Mouse (Mus musculus) midbrain, embryonic 10.5 days (tissue): ENCODE results near the gene Pycr2. TPM values are rescaled to one million over a fixed set of nuclear protein-coding genes. Genes with fewer than 3 reads are reported as not detected.
"Not testable (repeated sequence)": the region's sequence is repeated elsewhere in the genome, so short reads cannot be mapped to it uniquely, and the experiment has no call there.

Experiments used
- DNase-seq: peaks from one replicate; pipeline ENCODE4 v3.0.0-alpha.2; 2017; ENCODE audit warnings: low spot score
- H3K27ac ChIP-seq: fragments of 300-500 bp; sonication (generic); replicated peaks from 2 replicates; pipeline ENCODE4 v1.5.1; 2016; ENCODE audit warnings: mild to moderate bottlenecking
- H3K27me3 ChIP-seq: fragments of 300-500 bp; sonication (generic); 2 replicates; pipeline ENCODE4 v1.6.1; 2016; ENCODE audit warnings: low read depth, mild to moderate bottlenecking; ENCODE audit not compliant: poor library complexity, severe bottlenecking
- H3K36me3 ChIP-seq: fragments of 300-500 bp; sonication (generic); 2 replicates; pipeline ENCODE4 v1.6.1; 2016; ENCODE audit warnings: mild to moderate bottlenecking, moderate library complexity
- H3K4me1 ChIP-seq: fragments of 300-500 bp; sonication (generic); 2 replicates; pipeline ENCODE4 v1.6.1; 2016
- H3K4me3 ChIP-seq: fragments of 300-500 bp; sonication (generic); 2 replicates; pipeline ENCODE4 v1.5.1; 2016; ENCODE audit warnings: mild to moderate bottlenecking, moderate library complexity
- H3K9me3 ChIP-seq: fragments of 300-500 bp; sonication (generic); replicated peaks from 2 replicates; pipeline ENCODE4 v1.6.1; 2016; ENCODE audit warnings: mild to moderate bottlenecking
- WGBS: fragments of 180-500 bp; shearing (Covaris S2); methylation state at CpG from one replicate; pipeline ENCODE4 v1.1.7; 2016; 5-methylcytosine and 5-hydroxymethylcytosine counted together
- polyA plus RNA-seq: library from polyadenylated mRNA; unstranded; fragments of >200 nt; fragmentation: Nextera tagmentation; extraction: Ambion mirVana; gene quantifications from 2 replicates; pipeline ENCODE4 v1.2.1, GENCODE M21; 2016

Pycr2 gene
- polyA plus RNA-seq, 1 experiment from 2014 or later, result 144 TPM

DNA sequence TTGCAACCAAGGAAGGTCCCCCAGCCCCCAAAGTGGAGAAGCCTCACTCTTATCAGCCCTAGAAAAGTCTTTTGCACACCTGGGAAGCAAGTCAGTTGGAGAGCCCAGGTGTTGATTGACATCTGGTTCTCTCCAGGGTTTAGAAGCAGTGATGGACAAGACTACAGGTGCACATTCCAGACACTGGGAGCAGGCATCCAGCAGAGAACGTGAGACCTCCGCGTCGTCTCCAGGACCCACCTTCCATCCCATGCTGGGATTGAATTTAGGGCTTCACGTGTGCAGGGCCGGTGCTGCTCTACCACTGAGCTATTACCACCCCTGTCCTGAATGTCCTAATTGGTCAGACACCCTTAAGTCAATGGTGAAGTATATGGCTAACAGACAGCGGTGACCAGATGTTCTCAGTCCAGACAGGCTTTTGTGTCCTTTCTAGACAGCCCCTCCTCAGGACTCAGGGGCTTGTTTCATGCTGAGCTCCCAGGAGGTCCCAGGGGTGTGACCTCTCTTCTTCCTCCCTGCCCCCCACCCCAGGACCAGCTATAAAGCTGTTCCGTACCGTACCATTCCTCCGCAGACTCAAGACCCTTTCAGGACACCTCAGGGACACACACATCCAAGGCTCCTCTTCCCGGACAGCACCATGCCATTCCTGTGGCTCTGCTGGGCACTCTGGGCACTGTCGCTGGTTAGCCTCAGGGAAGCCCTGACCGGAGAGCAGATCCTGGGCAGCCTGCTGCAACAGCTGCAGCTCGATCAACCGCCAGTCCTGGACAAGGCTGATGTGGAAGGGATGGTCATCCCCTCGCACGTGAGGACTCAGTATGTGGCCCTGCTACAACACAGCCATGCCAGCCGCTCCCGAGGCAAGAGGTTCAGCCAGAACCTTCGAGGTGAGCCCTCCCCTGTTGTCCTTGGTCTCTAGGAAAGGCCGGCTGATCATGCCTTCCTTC is 30.6 kb downstream of the Pycr2 start, which contains the start of gene Lefty1:
Gene Lefty1, plus strand, starts transcription at position 556 of the 953 bp plus-strand sequence.
- peaks cover 38% of the 10 kb centered on the region for H3K4me1 ChIP-seq
- no peaks in the 10 kb centered on the region for H3K9me3 ChIP-seq
- H3K27ac ChIP-seq, result no peak within 1 kb of the TSS
- no peaks in the 10 kb centered on the region for H3K36me3 ChIP-seq
- no peak for DNase-seq
- peaks cover 62% of the 10 kb centered on the region for H3K27me3 ChIP-seq
- H3K4me3 ChIP-seq, result no peak within 1 kb of the TSS
- 12% methylated on average over 21 of the region's 21 CpGs for WGBS

DNA sequence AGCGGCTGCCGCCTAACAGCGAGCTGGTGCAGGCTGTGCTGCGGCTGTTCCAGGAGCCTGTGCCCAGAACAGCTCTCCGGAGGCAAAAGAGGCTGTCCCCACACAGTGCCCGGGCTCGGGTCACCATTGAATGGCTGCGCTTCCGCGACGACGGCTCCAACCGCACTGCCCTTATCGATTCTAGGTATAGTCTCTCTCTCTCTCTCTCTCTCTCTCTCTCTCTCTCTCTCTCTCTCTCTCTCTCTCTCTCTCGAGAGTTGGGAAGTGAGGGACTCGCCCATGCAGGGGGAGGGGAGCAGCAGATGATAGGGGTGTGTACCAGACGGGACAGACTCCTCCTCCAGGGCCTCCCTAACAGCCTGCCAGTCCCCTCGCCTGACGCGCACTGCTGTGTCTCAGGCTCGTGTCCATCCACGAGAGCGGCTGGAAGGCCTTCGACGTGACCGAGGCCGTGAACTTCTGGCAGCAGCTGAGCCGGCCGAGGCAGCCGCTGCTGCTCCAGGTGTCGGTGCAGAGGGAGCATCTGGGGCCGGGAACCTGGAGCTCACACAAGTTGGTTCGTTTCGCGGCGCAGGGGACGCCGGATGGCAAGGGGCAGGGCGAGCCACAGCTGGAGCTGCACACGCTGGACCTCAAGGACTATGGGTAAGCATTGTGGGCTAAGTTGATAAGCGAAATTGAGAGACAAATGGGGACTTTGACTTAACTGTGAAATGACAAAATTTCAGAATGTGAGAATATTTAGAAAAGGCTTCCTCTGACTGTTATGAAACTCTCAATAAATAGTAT is 32.7 kb downstream of the Pycr2 start:
- under 1% methylated on average over 36 of the region's 41 CpGs for WGBS
- Histone ChIP-seq H3K4me3 (peak overlapping the region; percentile 43), H3K27me3 (peaks cover 83% of the 10 kb centered on the region), H3K4me1 (peaks cover 46% of the 10 kb centered on the region)
- not testable (repeated sequence) for H3K36me3 ChIP-seq, H3K9me3 ChIP-seq, H3K27ac ChIP-seq
- peak; percentile 58 for DNase-seq

DNA sequence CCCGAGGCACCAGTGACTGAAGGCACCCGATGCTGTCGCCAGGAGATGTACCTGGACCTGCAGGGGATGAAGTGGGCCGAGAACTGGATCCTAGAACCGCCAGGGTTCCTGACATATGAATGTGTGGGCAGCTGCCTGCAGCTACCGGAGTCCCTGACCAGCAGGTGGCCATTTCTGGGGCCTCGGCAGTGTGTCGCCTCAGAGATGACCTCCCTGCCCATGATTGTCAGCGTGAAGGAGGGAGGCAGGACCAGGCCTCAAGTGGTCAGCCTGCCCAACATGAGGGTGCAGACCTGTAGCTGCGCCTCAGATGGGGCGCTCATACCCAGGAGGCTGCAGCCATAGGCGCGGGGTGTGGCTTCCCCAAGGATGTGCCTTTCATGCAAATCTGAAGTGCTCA is 33.5 kb downstream of the Pycr2 start:
- not testable (repeated sequence) for H3K27ac ChIP-seq, H3K9me3 ChIP-seq, DNase-seq, H3K4me3 ChIP-seq, H3K36me3 ChIP-seq
- Histone ChIP-seq H3K27me3 (peaks cover 91% of the 10 kb centered on the region), H3K4me1 (peaks cover 55% of the 10 kb centered on the region)
- 11% methylated on average over 13 of the region's 13 CpGs for WGBS

DNA sequence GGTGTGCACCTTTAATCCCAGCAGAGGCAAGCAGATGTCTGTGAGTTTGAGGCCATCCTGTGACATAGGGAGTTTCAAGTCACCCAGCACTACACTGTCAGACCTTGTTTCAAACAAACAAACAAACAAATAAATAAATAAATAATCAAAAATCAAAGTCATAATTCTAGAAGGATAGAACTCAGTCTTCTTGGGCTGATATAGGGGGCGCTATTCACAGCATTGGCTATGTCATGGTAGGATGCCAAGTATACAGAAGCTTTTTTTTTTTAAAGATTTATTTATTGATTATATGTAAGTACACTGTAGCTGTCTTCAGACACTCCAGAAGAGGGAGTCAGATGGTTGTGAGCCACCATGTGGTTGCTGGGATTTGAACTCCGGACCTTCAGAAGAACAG is 34.7 kb downstream of the Pycr2 start:
- peaks cover 91% of the 10 kb centered on the region for H3K27me3 ChIP-seq
- WGBS, result 80% methylated on average over 2 of the region's 2 CpGs
- DNase-seq, result not testable (repeated sequence)

DNA sequence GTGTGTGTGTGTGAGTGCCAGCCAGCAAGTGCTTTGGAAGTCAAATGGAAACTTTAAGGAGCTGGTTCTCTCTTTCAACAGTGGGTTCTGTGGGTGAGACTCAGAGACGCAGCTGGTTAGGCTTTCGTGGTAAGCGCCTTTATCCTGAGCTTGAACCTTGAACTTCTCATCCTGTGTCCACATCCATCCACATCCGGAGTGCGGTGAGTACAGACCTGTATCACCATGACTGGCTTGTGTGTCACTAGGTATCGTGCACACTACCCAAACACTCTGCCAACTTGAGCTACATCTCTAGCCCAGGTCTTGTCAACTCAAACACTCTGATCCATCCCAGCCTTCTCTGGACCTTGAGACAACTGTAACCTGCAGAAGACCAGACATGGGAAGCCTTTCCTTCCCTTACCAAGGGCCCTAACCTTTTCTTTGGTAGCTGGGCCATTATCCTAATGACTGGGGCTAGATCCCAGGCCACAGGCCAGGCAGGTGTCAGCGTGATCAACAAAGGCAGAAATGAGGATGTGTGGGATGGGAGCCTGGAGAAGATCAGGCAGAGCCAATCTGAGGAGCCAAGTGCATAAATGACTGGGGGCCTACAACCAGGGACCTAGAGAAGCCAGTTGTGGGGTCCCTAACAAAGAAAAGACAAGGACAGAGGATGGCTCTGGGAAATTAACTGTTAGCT is 36.8 kb downstream of the Pycr2 start:
- 0 out of 2 replicates have a peak overlapping the region, but pooled peaks have one; percentile 86 for H3K27ac ChIP-seq
- H3K4me1 ChIP-seq, result peaks cover 50% of the 10 kb centered on the region
- H3K36me3 ChIP-seq, result no peaks in the 10 kb centered on the region
- 0 out of 2 replicates have a peak overlapping the region, but pooled peaks have one; percentile 87 for H3K4me3 ChIP-seq
- WGBS, result 88% methylated on average over 7 of the region's 7 CpGs
- DNase-seq, result no peak
- peaks cover 86% of the 10 kb centered on the region for H3K27me3 ChIP-seq
- H3K9me3 ChIP-seq, result no peaks in the 10 kb centered on the region

More for the DNA sequence above, 34.7 kb downstream of the Pycr2 start:
- H3K4me1 ChIP-seq, result peaks cover 55% of the 10 kb centered on the region
- not testable (repeated sequence) for H3K9me3 ChIP-seq, H3K27ac ChIP-seq, H3K4me3 ChIP-seq, H3K36me3 ChIP-seq

DNA sequence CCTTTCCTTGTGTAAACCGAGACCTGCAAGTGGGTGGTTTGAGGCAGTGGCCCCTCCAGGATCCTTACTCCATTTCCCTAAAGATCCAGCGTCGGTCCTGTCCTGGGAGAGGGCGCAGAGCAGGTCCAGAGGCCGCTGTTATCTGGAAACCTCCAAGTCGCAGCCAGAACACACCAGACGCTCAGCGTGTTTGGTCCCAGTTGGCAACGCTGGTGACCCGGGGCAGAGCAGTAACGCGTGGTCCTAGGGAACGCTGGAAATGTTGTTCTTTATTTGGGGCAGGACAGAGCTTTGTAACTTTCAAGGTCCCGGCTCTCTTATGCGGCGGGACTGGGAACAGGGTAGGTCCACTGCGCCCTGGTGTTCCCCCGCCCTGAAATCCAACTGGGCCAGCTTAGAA is 37.6 kb downstream of the Pycr2 start:
- Histone ChIP-seq H3K27ac (peak overlapping the region; percentile 86), H3K4me1 (peaks cover 50% of the 10 kb centered on the region), H3K27me3 (peaks cover 86% of the 10 kb centered on the region), H3K4me3 (peak overlapping the region; percentile 87), H3K9me3 (no peaks in the 10 kb centered on the region), H3K36me3 (no peaks in the 10 kb centered on the region)
- WGBS, result 3% methylated on average over 18 of the region's 18 CpGs
- no peak for DNase-seq

DNA sequence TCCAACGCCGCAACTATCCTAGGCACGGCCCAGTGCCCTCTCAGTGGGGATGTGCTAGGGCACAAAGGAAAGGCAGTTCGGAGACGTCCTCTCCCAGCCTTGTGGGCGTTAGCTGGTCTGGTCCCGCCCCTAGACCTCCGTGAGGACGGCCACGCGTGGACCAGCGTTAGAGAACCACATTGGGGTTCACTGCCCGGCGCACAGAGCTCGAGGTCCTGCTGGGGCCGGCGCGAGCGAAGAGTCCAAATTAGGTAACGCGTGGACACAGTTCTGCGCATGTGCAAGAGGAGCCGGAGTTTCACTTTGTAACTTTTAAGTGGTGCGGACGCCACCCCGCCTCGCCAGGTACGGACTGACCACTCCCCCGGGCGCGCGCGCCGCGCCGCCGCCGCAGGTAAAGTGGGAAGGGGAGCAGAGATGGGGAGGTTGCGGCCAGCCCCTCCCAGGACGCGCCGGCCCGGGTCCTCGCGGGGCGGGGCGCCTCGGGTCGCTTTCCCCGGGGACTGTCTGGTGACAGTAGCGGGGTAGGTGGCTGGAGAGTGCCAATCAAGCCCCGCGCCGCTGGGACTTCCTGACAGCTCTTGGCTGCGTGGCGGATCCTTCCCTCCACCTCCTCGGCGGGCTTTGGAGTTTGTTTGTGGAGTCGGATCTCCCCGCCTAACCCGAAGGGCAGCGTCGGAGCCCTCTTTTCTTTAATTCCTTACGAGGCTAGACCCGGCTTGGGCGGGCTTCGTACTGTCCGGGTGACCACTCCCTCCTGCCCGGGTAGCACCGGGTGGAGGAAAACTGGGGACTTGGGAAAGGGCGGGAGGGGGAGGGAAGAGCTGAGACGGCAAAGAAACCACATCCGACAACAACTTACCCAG is 38.3 kb downstream of the Pycr2 start, which contains the start of gene Tmem63a:
Gene Tmem63a, plus strand, starts transcription at position 179 of the 866 bp plus-strand sequence.
- Histone ChIP-seq H3K36me3 (no peaks in the 10 kb centered on the region), H3K4me3 (peak within 1 kb of the TSS; percentile 87), H3K27ac (peak within 1 kb of the TSS; percentile 86), H3K4me1 (peaks cover 44% of the 10 kb centered on the region), H3K9me3 (no peaks in the 10 kb centered on the region), H3K27me3 (peaks cover 82% of the 10 kb centered on the region)
- DNase-seq, result peak; percentile 80
- under 1% methylated on average over 73 of the region's 73 CpGs for WGBS

DNA sequence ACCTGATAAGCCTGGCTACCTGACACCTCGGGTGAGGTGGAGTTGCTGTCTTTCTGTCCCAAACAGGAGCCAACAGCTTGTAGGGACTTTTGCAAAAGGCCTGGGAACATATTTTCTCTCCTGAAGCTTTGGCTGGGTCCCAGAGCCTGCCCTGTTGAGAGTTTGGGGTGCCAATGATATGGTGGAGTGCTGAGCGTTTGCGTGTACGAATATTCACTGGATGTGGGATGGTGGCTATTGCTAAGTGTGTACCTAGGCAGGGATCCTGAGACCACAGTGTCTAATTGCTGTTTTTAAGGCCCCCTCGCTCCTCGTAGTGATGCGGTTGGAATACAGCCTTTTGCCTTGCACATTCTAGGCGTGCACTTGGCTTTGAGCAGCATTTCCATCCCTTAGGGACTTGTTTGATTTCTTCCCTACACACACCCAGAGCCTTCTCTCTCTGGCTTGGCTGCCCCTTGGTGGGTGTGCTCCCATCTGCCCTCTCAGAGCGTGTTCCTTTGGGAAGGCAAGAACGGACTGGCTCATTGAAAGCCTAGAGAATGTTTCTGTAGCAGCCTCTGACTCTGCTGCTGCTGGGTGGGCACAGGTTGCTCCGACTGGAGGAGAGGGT is 39.0 kb downstream of the Pycr2 start:
- DNase-seq, result no peak
- Histone ChIP-seq H3K4me1 (peaks cover 39% of the 10 kb centered on the region), H3K27me3 (peaks cover 74% of the 10 kb centered on the region), H3K27ac (0 out of 2 replicates have a peak overlapping the region, but pooled peaks have one; percentile 86), H3K36me3 (no peaks in the 10 kb centered on the region), H3K4me3 (peak overlapping the region; percentile 87), H3K9me3 (no peaks in the 10 kb centered on the region)
- 41% methylated on average over 11 of the region's 11 CpGs for WGBS

DNA sequence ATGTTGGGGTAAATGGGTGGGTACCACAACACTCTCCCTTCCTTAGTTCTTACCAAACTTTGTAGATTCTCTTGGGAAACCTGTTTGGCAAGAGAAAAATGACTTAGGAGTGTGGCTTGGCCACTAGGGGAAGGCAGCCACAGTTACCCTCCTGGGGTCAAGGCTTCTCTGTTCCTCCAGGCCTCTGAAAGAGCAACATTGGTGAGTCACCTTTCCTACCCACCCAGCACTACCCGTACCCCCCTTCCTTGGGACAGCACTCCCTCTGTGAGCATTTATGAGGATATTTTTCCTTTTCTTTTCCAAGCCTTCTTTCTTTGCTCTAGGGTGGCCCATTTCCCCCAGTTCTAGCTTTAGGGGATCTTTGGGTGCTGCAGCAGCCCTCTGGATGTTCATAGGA is 39.8 kb downstream of the Pycr2 start:
- DNase-seq, result no peak
- Histone ChIP-seq H3K4me1 (peaks cover 39% of the 10 kb centered on the region), H3K27me3 (peaks cover 68% of the 10 kb centered on the region), H3K27ac (no peak overlapping the region), H3K36me3 (no peaks in the 10 kb centered on the region), H3K9me3 (no peaks in the 10 kb centered on the region), H3K4me3 (no peak overlapping the region)
- 86% methylated on average over 1 of the region's 1 CpGs for WGBS

DNA sequence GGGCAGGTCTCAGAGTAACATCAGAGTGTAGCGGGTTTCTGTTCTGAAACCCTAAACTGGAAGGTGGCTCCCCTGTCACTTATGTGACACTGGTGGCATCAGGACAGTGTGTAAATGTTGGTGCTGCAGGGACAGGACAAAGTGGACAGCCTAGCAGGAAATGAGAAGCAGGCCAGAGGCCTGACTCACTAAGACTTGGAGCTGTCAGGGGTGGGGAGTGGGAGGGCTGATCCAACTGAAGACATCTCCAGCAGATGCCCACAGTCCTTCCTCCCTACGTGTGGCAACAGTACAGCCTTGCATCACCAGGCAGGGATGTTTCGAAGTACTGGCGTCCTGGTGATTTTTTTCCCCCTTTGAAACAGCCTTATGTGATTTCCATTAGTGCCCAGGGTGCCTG is 40.5 kb downstream of the Pycr2 start:
- Histone ChIP-seq H3K4me3 (no peak overlapping the region), H3K27me3 (peaks cover 68% of the 10 kb centered on the region), H3K36me3 (no peaks in the 10 kb centered on the region), H3K4me1 (peaks cover 39% of the 10 kb centered on the region), H3K27ac (no peak overlapping the region), H3K9me3 (no peaks in the 10 kb centered on the region)
- no peak for DNase-seq
- WGBS, result 75% methylated on average over 4 of the region's 4 CpGs
